12 mouse cellular contexts compared by ENCODE assay signal in genomic region chr10:61496231-61496630, GRCm38 (mm10). TPM values are rescaled to one million over a fixed set of nuclear protein-coding genes. Genes with fewer than 3 reads are reported as not detected.
A peak's percentile ranks its signal among the peaks of the same experiment; 100 is the strongest.
DNase-seq lines count a peak whose midpoint lies in the region; ATAC-seq lines count a peak whose summit lies in the region.
"Had no signal": no experiment of that assay in that cellular context is flagged by ENCODE, and none has a peak within 500 bp of the region (broad histone marks: within the 10 kb centered on the region; RNA-seq: fewer than 3 reads in every experiment).

No protein-coding gene starts in this region.

- DNase-seq in cerebellum, postnatal 14 days: peak; percentile 34 to 52
- no peak for DNase-seq in cerebellum, adult 11 months
- no peak for DNase-seq in heart, postnatal 36 days
- DNase-seq in Muller cell, postnatal 12 days (ENCODE audit: inconsistent ontology term): peak; percentile 88
- no peak for DNase-seq in limb, embryonic 11.5 days (ENCODE audit: low spot score)
- DNase-seq: adrenal gland, adult 2 months; cerebellum, adult 2 months; lung, adult 18-20 months had no signal

- H3K27ac ChIP-seq in heart, embryonic 16.5 days (ENCODE audit: low read length): 0 out of 2 replicates have a peak overlapping the region, but pooled peaks have one; percentile 23
- H3K27ac ChIP-seq in limb, embryonic 11.5 days (replicated peaks; ENCODE audit: low read depth, low read length): peak overlapping the region; percentile 60

- intact Hi-C loops in heart, postnatal 36 days (cut with DNase I): no loop called here

- WGBS in heart, embryonic 16.5 days: 41% methylated on average over 9 of the region's 9 CpGs
- WGBS in limb, embryonic 11.5 days: 71% methylated on average over 9 of the region's 9 CpGs

- no peaks in the 10 kb centered on the region for H3K27me3 ChIP-seq in heart, embryonic 16.5 days (ENCODE audit: control insufficient read depth, insufficient read depth, low read length)
- H3K27me3 ChIP-seq in limb, embryonic 11.5 days (ENCODE audit: control insufficient read depth, insufficient read depth, low read length): no peaks in the 10 kb centered on the region

- H3K4me1 ChIP-seq in heart, embryonic 16.5 days (ENCODE audit: control insufficient read depth, insufficient read depth, low read length): peaks cover 15% of the 10 kb centered on the region
- peaks cover 17% of the 10 kb centered on the region for H3K4me1 ChIP-seq in limb, embryonic 11.5 days (ENCODE audit: control insufficient read depth, insufficient read depth, low read length)

- no peak overlapping the region for H3K4me3 ChIP-seq in heart, embryonic 16.5 days (ENCODE audit: low read length)
- H3K4me3 ChIP-seq in limb, embryonic 11.5 days (ENCODE audit: low read depth, low read length): no peak overlapping the region

- H3K4me2 ChIP-seq in heart, embryonic 16.5 days (ENCODE audit: low read depth, low read length): no peak overlapping the region
- H3K4me2 ChIP-seq in limb, embryonic 11.5 days (ENCODE audit: low read depth, severe bottlenecking): no peak overlapping the region

- 0 out of 2 replicates have a peak overlapping the region, but pooled peaks have one; percentile 47 for H3K9ac ChIP-seq in heart, embryonic 16.5 days (ENCODE audit: low read length)
- peak overlapping the region; percentile 24; the same call in 1 of the 2 replicates for H3K9ac ChIP-seq in limb, embryonic 11.5 days (ENCODE audit: low read length)

- H3K9me3 ChIP-seq in heart, embryonic 16.5 days (replicated peaks; ENCODE audit: control insufficient read depth, low read length): no peaks in the 10 kb centered on the region
- no peaks in the 10 kb centered on the region for H3K9me3 ChIP-seq in limb, embryonic 11.5 days (ENCODE audit: control insufficient read depth, low read length)
- H3K9me3 ChIP-seq: G1E had no signal

- H3K36me3 ChIP-seq in heart, embryonic 16.5 days (ENCODE audit: control insufficient read depth, insufficient read depth): no peaks in the 10 kb centered on the region
- H3K36me3 ChIP-seq in limb, embryonic 11.5 days (ENCODE audit: control insufficient read depth, insufficient read depth, low read length): peaks cover 2% of the 10 kb centered on the region; the same call in 1 of the 2 replicates

- no peak for ATAC-seq in heart, embryonic 16.5 days (replicated peaks; ENCODE audit: extremely low read depth, insufficient read depth, low FRiP score)
- ATAC-seq in limb, embryonic 11.5 days (ENCODE audit: insufficient number of reproducible peaks, low FRiP score, low TSS enrichment, low read depth): no peak
- ATAC-seq in inflammation-experienced regulatory T-cells, adult 6 months: no peak
- no peak for ATAC-seq in frontal cortex, adult (ENCODE audit: low TSS enrichment)

RNA-seq across cellular contexts. Expression of gene Lrrc20, which starts 20.6 kb away (rescaled TPM):
- 12.9 and 13.4 TPM in 2 replicates for polyA plus RNA-seq in heart, embryonic 16.5 days (2015; fragmentation: Nextera tagmentation; extraction: Ambion mirVana)
- total RNA-seq in heart, postnatal 36 days (2021): 10 to 100 TPM; 29.5 to 31.6 TPM
- polyA plus RNA-seq in limb, embryonic 11.5 days (2014; fragmentation: Nextera tagmentation; extraction: Ambion mirVana): 11.6 and 11.8 TPM in 2 replicates
- 1 to 10 TPM; 5.4 to 6.0 (median 5.8) TPM for polyA plus RNA-seq in inflammation-experienced regulatory T-cells, adult 6 months (2017; shearing (Covaris generic))

RNA-seq across cellular contexts. Expression of gene Eif4ebp2, which starts 43.8 kb away (rescaled TPM):
- polyA plus RNA-seq in heart, embryonic 16.5 days (2015; fragmentation: Nextera tagmentation; extraction: Ambion mirVana): 43.1 and 52.7 TPM in 2 replicates
- 10 to 100 TPM; 65.4 to 74.1 TPM for total RNA-seq in heart, postnatal 36 days (2021)
- 28.5 and 33.3 TPM in 2 replicates for polyA plus RNA-seq in limb, embryonic 11.5 days (2014; fragmentation: Nextera tagmentation; extraction: Ambion mirVana)
- polyA plus RNA-seq in inflammation-experienced regulatory T-cells, adult 6 months (2017; shearing (Covaris generic)): 10 to 100 TPM; 19.5 to 27.5 (median 24.2) TPM

Comparison
In these comparisons a context has a peak if more than half of its experiments do, and no peak if none do; other contexts are left out.
1. DNase-seq: peak in cerebellum, postnatal 14 days (2 of 2) and Muller cell, postnatal 12 days (single experiment); none in cerebellum, adult 11 months (single experiment), heart, postnatal 36 days (0 of 2) and limb, embryonic 11.5 days (single experiment).